Comparison of ENCODE assay signal across 7 mouse cellular contexts in the genomic region with DNA sequence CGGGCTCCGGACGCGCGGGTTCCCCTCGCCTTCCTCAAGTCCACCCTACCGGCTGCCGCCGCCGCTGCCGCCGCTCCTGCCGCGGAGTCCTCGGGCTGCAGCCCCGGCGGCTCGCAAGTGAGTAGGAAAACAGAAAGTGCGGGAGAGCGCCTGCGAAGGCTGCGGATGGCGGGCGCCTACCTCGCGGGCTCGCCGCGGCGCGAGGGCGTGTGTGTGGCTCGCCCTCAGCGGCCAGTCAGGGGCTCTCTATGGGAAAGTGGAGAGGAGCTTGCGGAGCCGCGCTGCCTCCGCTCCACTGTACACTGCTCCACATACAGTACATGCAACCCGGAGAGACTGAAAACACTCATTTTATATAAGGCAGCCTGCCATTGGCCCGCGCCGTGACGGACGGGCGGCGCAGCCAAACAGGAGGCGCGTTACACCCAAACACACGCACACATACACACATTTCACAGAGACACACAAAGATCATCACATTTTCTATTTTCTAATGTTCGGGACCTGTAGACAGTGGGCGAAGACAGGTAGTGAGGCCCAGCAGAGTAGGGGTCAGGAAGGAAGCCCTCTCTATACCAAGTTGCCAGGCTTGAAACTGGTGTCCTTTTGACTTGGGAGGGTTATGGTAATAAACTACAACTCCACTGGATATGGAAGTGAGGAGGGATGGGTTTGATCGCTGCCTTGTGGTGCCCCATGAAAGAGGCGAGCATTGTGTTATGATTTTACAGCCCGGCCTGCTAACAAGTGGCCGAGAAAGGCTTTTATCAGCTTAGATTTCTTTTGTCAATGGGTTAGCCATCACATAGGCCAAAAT. TPM values are rescaled to one million over a fixed set of nuclear protein-coding genes. Genes with fewer than 3 reads are reported as not detected.
DNase-seq lines count a peak whose midpoint lies in the region; ATAC-seq lines count a peak whose summit lies in the region.

Gene Bbx, minus strand, starts transcription at position 329 of the 817 bp plus-strand sequence.

- H3K27ac ChIP-seq in embryonic facial prominence, embryonic 11.5 days (replicated peaks; ENCODE audit: low read depth, low read length): peak within 1 kb of the TSS; percentile 98
- H3K27ac ChIP-seq in limb, embryonic 10.5 days: peak within 1 kb of the TSS; percentile 95
- peak within 1 kb of the TSS; percentile 96 for H3K27ac ChIP-seq in midbrain, embryonic 13.5 days

- H3K9me3 ChIP-seq in embryonic facial prominence, embryonic 11.5 days (replicated peaks; ENCODE audit: control insufficient read depth, low read length): no peaks in the 10 kb centered on the region
- no peaks in the 10 kb centered on the region for H3K9me3 ChIP-seq in limb, embryonic 10.5 days (replicated peaks)
- no peaks in the 10 kb centered on the region for H3K9me3 ChIP-seq in midbrain, embryonic 13.5 days

- ATAC-seq in embryonic facial prominence, embryonic 11.5 days (replicated peaks; ENCODE audit: insufficient number of reproducible peaks, low FRiP score, low TSS enrichment, low read depth): peak; percentile 99
- peak; percentile 86 for ATAC-seq in granulocyte monocyte progenitor cell, adult 5-6 weeks (replicated peaks; ENCODE audit: poor library complexity, severe bottlenecking)
- peak; percentile 99 for ATAC-seq in midbrain, embryonic 13.5 days

- peak; percentile 95 for DNase-seq in adrenal gland, postnatal 14 days
- DNase-seq in embryonic facial prominence, embryonic 11.5 days (ENCODE audit: low spot score): peak; percentile 92
- peak; percentile 99 for DNase-seq in kidney, adult 11 months
- peak; percentile 92 for DNase-seq in limb, embryonic 10.5 days (ENCODE audit: low spot score)
- peak; percentile 90 for DNase-seq in spleen, adult 12 weeks (ENCODE audit: low spot score)

- H3K36me3 ChIP-seq in embryonic facial prominence, embryonic 11.5 days (replicated peaks; ENCODE audit: control insufficient read depth, insufficient read depth, low read depth, low read length): no peaks in the 10 kb centered on the region
- no peaks in the 10 kb centered on the region for H3K36me3 ChIP-seq in limb, embryonic 10.5 days
- no peaks in the 10 kb centered on the region for H3K36me3 ChIP-seq in midbrain, embryonic 13.5 days

- 1% methylated on average over 53 of the region's 55 CpGs for WGBS in embryonic facial prominence, embryonic 11.5 days
- under 1% methylated on average over 55 of the region's 55 CpGs for WGBS in limb, embryonic 10.5 days
- WGBS in midbrain, embryonic 13.5 days: under 1% methylated on average over 55 of the region's 55 CpGs

- H3K4me3 ChIP-seq in embryonic facial prominence, embryonic 11.5 days (ENCODE audit: low read depth, low read length): peak within 1 kb of the TSS; percentile 93
- peak within 1 kb of the TSS; percentile 96 for H3K4me3 ChIP-seq in limb, embryonic 10.5 days
- H3K4me3 ChIP-seq in midbrain, embryonic 13.5 days (replicated peaks): peak within 1 kb of the TSS; percentile 87

- H3K27me3 ChIP-seq in embryonic facial prominence, embryonic 11.5 days (ENCODE audit: control insufficient read depth, insufficient read depth, low read length): no peaks in the 10 kb centered on the region
- H3K27me3 ChIP-seq in limb, embryonic 10.5 days (ENCODE audit: low read depth, poor library complexity, severe bottlenecking): no peaks in the 10 kb centered on the region
- no peaks in the 10 kb centered on the region for H3K27me3 ChIP-seq in midbrain, embryonic 13.5 days

- peak within 1 kb of the TSS; percentile 98 for H3K4me2 ChIP-seq in embryonic facial prominence, embryonic 11.5 days (ENCODE audit: low read depth, low read length)
- H3K4me2 ChIP-seq in midbrain, embryonic 13.5 days (replicated peaks): peak within 1 kb of the TSS; percentile 100

- no peaks in the 10 kb centered on the region for H3K4me1 ChIP-seq in embryonic facial prominence, embryonic 11.5 days (ENCODE audit: control insufficient read depth, insufficient read depth, low read length)
- H3K4me1 ChIP-seq in limb, embryonic 10.5 days: peaks cover 18% of the 10 kb centered on the region
- peaks cover 6% of the 10 kb centered on the region for H3K4me1 ChIP-seq in midbrain, embryonic 13.5 days (replicated peaks)

- H3K9ac ChIP-seq in embryonic facial prominence, embryonic 11.5 days (replicated peaks; ENCODE audit: low read length): peak within 1 kb of the TSS; percentile 94
- peak within 1 kb of the TSS; percentile 91 for H3K9ac ChIP-seq in midbrain, embryonic 13.5 days (replicated peaks)

RNA-seq across cellular contexts. Expression of gene Bbx, which starts in this region (rescaled TPM):
- total RNA-seq in adrenal gland, postnatal 14 days (2021): 28.8 and 33.3 TPM in 2 replicates
- polyA plus RNA-seq in embryonic facial prominence, embryonic 11.5 days (2014; fragmentation: Nextera tagmentation; extraction: Ambion mirVana): 30.1 and 33.6 TPM in 2 replicates
- 22.8 and 29.6 TPM in 2 replicates for total RNA-seq in granulocyte monocyte progenitor cell, adult 5-6 weeks (2014; fragmentation: Nextera tagmentation)
- total RNA-seq in granulocyte monocyte progenitor cell, adult 5-6 weeks (2017): 30.9 and 33.7 TPM in 2 replicates
- polyA plus RNA-seq in limb, embryonic 10.5 days (2016; fragmentation: Nextera tagmentation; extraction: Ambion mirVana): 42.2 and 45.2 TPM in 2 replicates
- polyA plus RNA-seq in midbrain, embryonic 13.5 days (2015; fragmentation: Nextera tagmentation; extraction: Ambion mirVana): 26.3 and 27.7 TPM in 2 replicates

Comparison
In these comparisons a context has a peak if more than half of its experiments do, and no peak if none do; other contexts are left out.
1. Peak in every context shown above with its lines: DNase-seq, ATAC-seq, H3K4me3 ChIP-seq and H3K27ac ChIP-seq.